Mouse (Mus musculus): Measurements from ENCODE around the gene Serpini2. TPM values are rescaled to one million over a fixed set of nuclear protein-coding genes. Genes with fewer than 3 reads are reported as not detected.
"Not testable (repeated sequence)": the region's sequence is repeated elsewhere in the genome, so short reads cannot be mapped to it uniquely, and the experiment has no call there.

Gene Serpini2
- polyA plus RNA-seq (2015; fragmentation: Nextera tagmentation; extraction: Ambion mirVana): not detected in 2 replicates

DNA sequence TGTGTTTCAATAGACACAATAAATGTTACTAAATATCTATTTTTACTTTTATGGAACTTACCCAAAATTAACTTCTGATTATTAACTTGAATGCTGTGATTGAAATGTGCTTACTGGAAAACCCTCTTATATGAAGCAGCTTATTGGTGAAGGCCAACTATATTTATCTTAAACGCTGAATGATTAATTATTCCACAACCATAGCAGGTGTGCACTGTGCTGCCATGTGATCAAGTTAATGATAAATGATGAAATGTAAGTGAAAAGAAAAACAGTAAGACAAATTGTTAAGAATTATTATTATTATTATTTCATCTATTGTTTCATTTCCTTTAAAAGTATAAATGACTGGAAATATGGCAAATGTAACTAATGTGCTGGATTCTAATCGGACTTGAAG, at the start of gene Serpini2:
Serpini2 (minus strand) TSS at position 101 of the 400 bp plus-strand sequence.
- no peak within 1 kb of the TSS for H3K4me2 ChIP-seq (replicated peaks)
- H3K4me3 ChIP-seq: no peak within 1 kb of the TSS
- H3K27ac ChIP-seq (replicated peaks): no peak within 1 kb of the TSS
- H3K9me3 ChIP-seq: no peaks in the 10 kb centered on the region
- no peaks in the 10 kb centered on the region for H3K36me3 ChIP-seq
- H3K4me1 ChIP-seq: no peaks in the 10 kb centered on the region
- H3K9ac ChIP-seq (replicated peaks): no peak within 1 kb of the TSS
- 91% methylated on average over 2 of the region's 2 CpGs for WGBS
- ATAC-seq (replicated peaks): no peak
- H3K27me3 ChIP-seq: no peaks in the 10 kb centered on the region

DNA sequence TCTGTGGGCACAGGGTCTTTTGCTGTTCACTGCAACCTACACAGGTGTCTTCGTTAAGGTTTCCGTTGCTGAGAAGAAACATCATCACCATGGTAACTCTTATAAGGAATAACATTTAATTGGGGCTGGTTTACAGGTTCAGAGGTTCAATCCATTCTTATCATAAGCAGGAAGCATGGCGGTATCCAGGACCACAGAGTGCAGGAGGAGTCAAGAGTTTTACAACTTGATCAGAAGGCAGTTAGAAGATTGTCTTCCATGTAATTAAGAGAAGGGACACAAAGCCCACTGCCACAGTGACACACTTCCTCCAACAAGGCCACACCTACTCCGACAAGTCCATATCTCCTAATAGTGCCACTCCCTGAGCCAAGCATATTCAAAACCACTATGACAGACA, 39.0 kb upstream of the Serpini2 start:
- no peaks in the 10 kb centered on the region for H3K27me3 ChIP-seq
- ATAC-seq (replicated peaks): no peak
- 88% methylated on average over 4 of the region's 4 CpGs for WGBS
- H3K27ac ChIP-seq (replicated peaks): no peak overlapping the region
- no peaks in the 10 kb centered on the region for H3K4me1 ChIP-seq
- no peak overlapping the region for H3K9ac ChIP-seq (replicated peaks)
- H3K4me2 ChIP-seq (replicated peaks): no peak overlapping the region
- no peaks in the 10 kb centered on the region for H3K9me3 ChIP-seq
- H3K36me3 ChIP-seq: no peaks in the 10 kb centered on the region
- no peak overlapping the region for H3K4me3 ChIP-seq

GRCm38 (mm10) chr3:75308228-75308627, 38.4 kb upstream of the Serpini2 start:
- no peak overlapping the region for H3K4me2 ChIP-seq (replicated peaks)
- 87% methylated on average over 3 of the region's 3 CpGs for WGBS
- no peak overlapping the region for H3K27ac ChIP-seq (replicated peaks)
- no peaks in the 10 kb centered on the region for H3K27me3 ChIP-seq
- no peaks in the 10 kb centered on the region for H3K36me3 ChIP-seq
- no peaks in the 10 kb centered on the region for H3K9me3 ChIP-seq
- no peaks in the 10 kb centered on the region for H3K4me1 ChIP-seq
- ATAC-seq (replicated peaks): no peak
- no peak overlapping the region for H3K4me3 ChIP-seq
- no peak overlapping the region for H3K9ac ChIP-seq (replicated peaks)

DNA sequence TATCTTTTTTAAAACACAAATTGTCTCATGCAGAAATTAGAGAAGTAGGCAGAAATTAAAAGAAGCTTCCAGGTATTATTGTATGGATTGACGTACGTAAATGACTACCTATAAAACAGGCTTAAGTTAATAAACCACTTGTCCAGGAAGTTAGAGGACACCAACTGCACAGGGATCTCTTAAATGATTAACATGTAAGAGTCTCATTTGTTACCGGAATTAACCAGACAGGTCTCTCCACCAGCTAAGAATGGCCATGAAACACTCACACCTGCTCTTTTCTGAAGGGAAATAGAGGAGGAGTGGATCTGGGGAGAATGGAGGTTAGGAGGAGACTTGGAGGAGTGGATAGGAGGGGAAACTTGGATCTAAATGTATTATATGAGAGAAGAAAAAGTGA, 35.7 kb upstream of the Serpini2 start:
- H3K9me3 ChIP-seq: no peaks in the 10 kb centered on the region
- H3K4me3 ChIP-seq: no peak overlapping the region
- H3K36me3 ChIP-seq: no peaks in the 10 kb centered on the region
- 93% methylated on average over 3 of the region's 3 CpGs for WGBS
- H3K4me2 ChIP-seq (replicated peaks): no peak overlapping the region
- no peaks in the 10 kb centered on the region for H3K27me3 ChIP-seq
- ATAC-seq (replicated peaks): no peak
- H3K27ac ChIP-seq (replicated peaks): no peak overlapping the region
- H3K9ac ChIP-seq (replicated peaks): no peak overlapping the region
- no peaks in the 10 kb centered on the region for H3K4me1 ChIP-seq

- 95% methylated on average over 5 of the region's 5 CpGs for WGBS
- no peak overlapping the region for H3K9ac ChIP-seq (replicated peaks)
- H3K4me2 ChIP-seq (replicated peaks): no peak overlapping the region
- ATAC-seq (replicated peaks): no peak
- H3K9me3 ChIP-seq: no peaks in the 10 kb centered on the region
- no peak overlapping the region for H3K27ac ChIP-seq (replicated peaks)
- H3K36me3 ChIP-seq: no peaks in the 10 kb centered on the region
- no peaks in the 10 kb centered on the region for H3K4me1 ChIP-seq
- H3K4me3 ChIP-seq: no peak overlapping the region
- H3K27me3 ChIP-seq: no peaks in the 10 kb centered on the region
Observed at GRCm38 (mm10) chr3:75304621-75305020, 34.7 kb upstream of the Serpini2 start.

- Histone ChIP-seq H3K27me3 (no peaks in the 10 kb centered on the region), H3K4me1 (peaks cover 10% of the 10 kb centered on the region; the same call in 1 of the 2 replicates)
- 95% methylated on average over 2 of the region's 2 CpGs for WGBS
Observed at GRCm38 (mm10) chr3:75301072-75301471, 31.2 kb upstream of the Serpini2 start.

GRCm38 (mm10) chr3:75299464-75299863, 29.6 kb upstream of the Serpini2 start:
- not testable (repeated sequence) for H3K4me1 ChIP-seq; H3K4me3 ChIP-seq; H3K36me3 ChIP-seq; H3K9ac ChIP-seq (replicated peaks); H3K27ac ChIP-seq (replicated peaks); ATAC-seq (replicated peaks); H3K9me3 ChIP-seq; H3K27me3 ChIP-seq; H3K4me2 ChIP-seq (replicated peaks)
- WGBS: 100% methylated on average over 1 of the region's 1 CpGs

More at GRCm38 (mm10) chr3:75301072-75301471, 31.2 kb upstream of the Serpini2 start:
- Histone ChIP-seq H3K9ac (replicated peaks) (no peak overlapping the region), H3K36me3 (no peaks in the 10 kb centered on the region), H3K4me3 (no peak overlapping the region), H3K9me3 (no peaks in the 10 kb centered on the region), H3K4me2 (replicated peaks) (no peak overlapping the region), H3K27ac (replicated peaks) (no peak overlapping the region)
- ATAC-seq (replicated peaks): no peak

GRCm38 (mm10) chr3:75297758-75298111, 27.9 kb upstream of the Serpini2 start:
- H3K9ac ChIP-seq (replicated peaks): no peak overlapping the region
- H3K27ac ChIP-seq (replicated peaks): peak overlapping the region; percentile 5; the same call in 1 of the 2 replicates
- no peak overlapping the region for H3K4me2 ChIP-seq (replicated peaks)
- no peaks in the 10 kb centered on the region for H3K27me3 ChIP-seq
- ATAC-seq (replicated peaks): 0 out of 2 replicates have a peak, but pooled peaks have one; percentile 38
- no peak overlapping the region for H3K4me3 ChIP-seq
- H3K4me1 ChIP-seq: peaks cover 10% of the 10 kb centered on the region; the same call in 1 of the 2 replicates
- H3K9me3 ChIP-seq: no peaks in the 10 kb centered on the region
- H3K36me3 ChIP-seq: no peaks in the 10 kb centered on the region
- WGBS: 46% methylated on average over 3 of the region's 3 CpGs

DNA sequence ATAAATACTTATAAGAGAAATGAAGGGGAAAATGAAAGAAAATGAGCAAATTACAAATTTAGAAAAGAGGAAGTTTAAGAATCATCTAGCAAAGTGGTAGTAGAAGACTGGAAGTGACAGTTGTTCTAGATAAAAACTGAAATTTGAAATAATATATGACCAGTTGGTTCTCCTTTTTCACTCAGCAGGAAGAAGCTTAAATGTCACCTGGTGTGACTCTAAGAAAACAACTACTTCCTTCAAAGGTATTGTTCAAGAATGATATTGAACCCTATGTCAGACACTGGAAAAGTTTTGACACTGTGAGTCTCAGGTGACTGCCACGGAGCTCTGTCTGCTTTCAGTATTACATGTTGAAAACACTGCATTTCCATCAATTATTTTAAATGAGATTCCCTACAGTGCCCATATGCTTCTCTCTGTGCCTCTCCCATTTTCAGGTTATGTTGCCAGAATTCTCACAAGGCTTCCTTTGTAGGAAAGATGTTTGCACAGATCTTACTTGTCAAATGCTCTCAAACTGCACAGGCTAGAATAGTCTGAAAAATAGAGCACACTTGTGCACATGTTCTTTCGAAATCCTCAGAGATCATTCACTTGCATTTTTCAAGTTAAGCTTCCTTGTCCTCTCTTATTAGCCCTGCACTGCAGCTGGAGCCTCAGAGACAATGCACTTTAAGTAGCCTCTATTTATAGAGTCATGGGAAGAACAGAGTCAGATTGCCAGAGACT, 27.3 kb upstream of the Serpini2 start:
- WGBS: 37% methylated on average over 2 of the region's 2 CpGs
- peak overlapping the region; percentile 5; the same call in 1 of the 2 replicates for H3K27ac ChIP-seq (replicated peaks)

GRCm38 (mm10) chr3:75293243-75293642, 23.4 kb upstream of the Serpini2 start:
- Histone ChIP-seq H3K9ac (replicated peaks) (no peak overlapping the region), H3K9me3 (no peaks in the 10 kb centered on the region), H3K27ac (replicated peaks) (no peak overlapping the region), H3K4me1 (peaks cover 10% of the 10 kb centered on the region; the same call in 1 of the 2 replicates), H3K27me3 (no peaks in the 10 kb centered on the region), H3K4me3 (no peak overlapping the region), H3K36me3 (no peaks in the 10 kb centered on the region), H3K4me2 (replicated peaks) (no peak overlapping the region)
- 84% methylated on average over 2 of the region's 2 CpGs for WGBS
- ATAC-seq (replicated peaks): no peak

More for the DNA sequence above, 27.3 kb upstream of the Serpini2 start:
- Histone ChIP-seq H3K27me3 (no peaks in the 10 kb centered on the region), H3K9me3 (no peaks in the 10 kb centered on the region), H3K4me1 (peaks cover 10% of the 10 kb centered on the region; the same call in 1 of the 2 replicates), H3K36me3 (no peaks in the 10 kb centered on the region), H3K9ac (replicated peaks) (no peak overlapping the region), H3K4me3 (no peak overlapping the region), H3K4me2 (replicated peaks) (no peak overlapping the region)
- peak; percentile 66 for ATAC-seq (replicated peaks)

DNA sequence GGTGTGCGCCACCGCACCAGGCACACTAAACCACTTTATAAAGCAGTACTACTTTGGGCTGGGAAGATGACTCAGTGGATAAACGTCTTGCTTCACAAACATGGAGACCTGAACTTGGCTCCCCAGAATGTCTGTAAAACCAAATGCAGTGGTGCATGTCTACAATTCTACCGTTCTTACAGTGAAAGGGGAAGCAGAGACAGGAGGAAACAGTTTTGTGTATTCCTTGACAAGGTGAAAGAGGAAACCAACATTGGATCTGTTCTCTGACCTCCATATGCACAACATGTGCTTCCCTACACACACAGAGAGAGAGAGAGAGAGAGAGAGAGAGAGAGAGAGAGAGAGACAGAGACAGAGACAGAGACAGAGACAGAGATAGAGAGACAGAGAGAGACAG, 7.6 kb upstream of the Serpini2 start:
- no peak overlapping the region for H3K27ac ChIP-seq (replicated peaks)
- no peak overlapping the region for H3K4me2 ChIP-seq (replicated peaks)
- no peaks in the 10 kb centered on the region for H3K9me3 ChIP-seq
- WGBS: 83% methylated on average over 4 of the region's 4 CpGs
- H3K9ac ChIP-seq (replicated peaks): no peak overlapping the region
- H3K4me3 ChIP-seq: no peak overlapping the region
- ATAC-seq (replicated peaks): no peak
- H3K36me3 ChIP-seq: no peaks in the 10 kb centered on the region
- H3K4me1 ChIP-seq: no peaks in the 10 kb centered on the region
- H3K27me3 ChIP-seq: no peaks in the 10 kb centered on the region

DNA sequence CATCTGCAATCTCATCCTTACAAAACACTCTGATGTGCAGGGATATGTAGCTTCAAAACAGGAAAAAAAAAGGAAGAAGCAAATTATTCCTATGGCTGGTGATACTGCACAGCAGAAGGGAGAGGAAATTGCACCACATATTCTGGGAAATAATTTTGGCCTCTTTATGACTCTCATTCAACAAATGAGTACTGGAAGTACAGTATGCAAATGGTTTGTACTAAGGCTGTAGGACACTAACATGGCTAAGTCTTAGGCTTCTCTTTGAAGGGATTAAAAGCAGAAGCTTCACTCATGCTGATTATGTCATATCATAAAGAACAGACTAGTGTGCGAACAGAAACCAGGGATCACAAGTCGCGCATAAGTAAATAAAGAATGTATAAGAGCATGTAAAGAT, 6.6 kb upstream of the Serpini2 start:
- no peaks in the 10 kb centered on the region for H3K27me3 ChIP-seq
- no peak overlapping the region for H3K4me2 ChIP-seq (replicated peaks)
- 89% methylated on average over 3 of the region's 3 CpGs for WGBS
- no peaks in the 10 kb centered on the region for H3K4me1 ChIP-seq
- H3K27ac ChIP-seq (replicated peaks): no peak overlapping the region
- no peaks in the 10 kb centered on the region for H3K9me3 ChIP-seq
- no peaks in the 10 kb centered on the region for H3K36me3 ChIP-seq
- no peak overlapping the region for H3K9ac ChIP-seq (replicated peaks)
- no peak overlapping the region for H3K4me3 ChIP-seq
- ATAC-seq (replicated peaks): no peak

DNA sequence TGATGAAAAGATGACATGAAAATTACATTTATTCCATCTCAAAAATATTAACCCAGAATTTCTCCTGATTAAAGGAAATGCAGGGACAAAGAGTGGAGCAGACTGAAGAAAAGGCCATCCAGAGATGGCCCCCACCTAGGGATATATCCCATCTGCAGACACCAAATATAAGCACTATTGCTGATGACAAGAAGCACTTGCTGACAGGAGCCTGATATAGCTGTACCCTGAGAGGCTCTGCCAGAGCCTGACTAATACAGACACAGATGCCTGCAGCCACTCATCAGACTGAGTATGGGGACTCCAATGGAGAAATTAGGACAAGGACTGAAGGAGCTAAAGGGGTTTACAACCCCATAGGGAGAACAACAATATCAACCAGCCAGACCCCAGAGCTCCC, 5.2 kb upstream of the Serpini2 start:
- no peaks in the 10 kb centered on the region for H3K4me1 ChIP-seq
- H3K4me2 ChIP-seq (replicated peaks): no peak overlapping the region
- no peaks in the 10 kb centered on the region for H3K27me3 ChIP-seq
- ATAC-seq (replicated peaks): no peak
- H3K36me3 ChIP-seq: no peaks in the 10 kb centered on the region
- H3K9ac ChIP-seq (replicated peaks): no peak overlapping the region
- no peak overlapping the region for H3K27ac ChIP-seq (replicated peaks)
- H3K9me3 ChIP-seq: no peaks in the 10 kb centered on the region
- H3K4me3 ChIP-seq: no peak overlapping the region
